ENCODE assay signal across 18 mouse cellular contexts in the genomic region with DNA sequence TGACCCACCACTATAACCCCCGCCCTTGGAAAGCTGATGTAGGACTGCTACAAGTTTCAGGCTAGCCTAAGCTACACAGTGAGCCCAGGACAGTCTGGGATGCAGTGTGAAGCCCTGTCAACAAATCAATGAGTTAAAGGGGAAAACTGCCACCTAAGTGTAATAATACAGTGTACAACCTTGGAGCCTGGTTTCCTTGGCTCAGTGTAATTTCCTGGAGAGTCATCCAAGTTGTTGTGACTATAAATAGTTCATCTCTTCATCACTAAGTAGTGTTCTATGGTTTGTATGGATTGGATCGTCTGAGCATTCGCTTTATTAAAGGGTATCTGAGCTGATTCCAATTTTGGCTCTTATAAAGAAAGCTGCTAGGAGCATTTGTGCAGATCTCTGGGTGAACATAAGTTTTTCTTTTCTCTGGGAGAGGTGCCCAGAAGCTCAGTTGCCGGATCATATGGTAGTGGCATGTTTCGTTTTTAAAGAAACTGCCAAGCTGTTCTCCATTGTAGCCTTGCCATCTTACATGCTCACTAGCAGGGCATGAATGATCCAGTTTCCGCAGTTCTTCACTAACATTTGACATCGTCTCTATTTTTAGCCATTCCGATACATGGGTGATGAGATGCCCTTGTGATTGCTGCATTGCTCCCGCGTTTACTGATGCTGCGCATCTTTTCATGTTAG. TPM values are rescaled to one million over a fixed set of nuclear protein-coding genes. Genes with fewer than 3 reads are reported as not detected.
DNase-seq lines count a peak whose midpoint lies in the region; ATAC-seq and TF ChIP-seq lines count a peak whose summit lies in the region.
"Had no signal": no experiment of that assay in that cellular context is flagged by ENCODE, and none has a peak within 500 bp of the region (broad histone marks: within the 10 kb centered on the region; RNA-seq: fewer than 3 reads in every experiment).

No protein-coding gene starts in this region.

- no peaks in the 10 kb centered on the region for H3K9me3 ChIP-seq in forebrain, embryonic 14.5 days (replicated peaks; ENCODE audit: control insufficient read depth, low read length)
- no peaks in the 10 kb centered on the region for H3K9me3 ChIP-seq in forebrain, embryonic 10.5 days
- H3K9me3 ChIP-seq: intestine, embryonic 15.5 days; midbrain, embryonic 12.5 days; neural tube, embryonic 15.5 days had no signal

- intact Hi-C loops in left cerebral cortex, adult 2 months (cut with DNase I), result loop anchor here (2.0 kb wide), 2 partner anchors 31 to 39 kb away; no protein-coding TSS in a partner anchor
- intact Hi-C loops in left cerebral cortex, postnatal 4 days (cut with DNase I), result no loop called here
- intact Hi-C loops in left cerebral cortex, postnatal 36 days (cut with DNase I), result loop anchor here (2.0 kb wide), 1 partner anchor 31 kb away; no protein-coding TSS in a partner anchor

- WGBS in forebrain, embryonic 14.5 days, result 79% methylated on average over 11 of the region's 11 CpGs
- 93% methylated on average over 11 of the region's 11 CpGs for WGBS in forebrain, embryonic 10.5 days

- no peak overlapping the region for H3K9ac ChIP-seq in forebrain, embryonic 14.5 days (ENCODE audit: low read length)
- H3K9ac ChIP-seq: intestine, embryonic 15.5 days; midbrain, embryonic 12.5 days; neural tube, embryonic 15.5 days had no signal

- no peak overlapping the region for H3K4me3 ChIP-seq in forebrain, embryonic 14.5 days (ENCODE audit: low read depth, low read length)
- H3K4me3 ChIP-seq in forebrain, embryonic 10.5 days, result no peak overlapping the region
- no peak overlapping the region; the same call in 1 of the 2 replicates for H3K4me3 ChIP-seq in left cerebral cortex, adult 2 months
- H3K4me3 ChIP-seq: intestine, embryonic 15.5 days; midbrain, embryonic 12.5 days; neural tube, embryonic 15.5 days had no signal

- H3K4me2 ChIP-seq in forebrain, embryonic 14.5 days (ENCODE audit: low read length), result no peak overlapping the region
- H3K4me2 ChIP-seq: intestine, embryonic 15.5 days; midbrain, embryonic 12.5 days; neural tube, embryonic 15.5 days had no signal

- TF ChIP-seq CTCF in left cerebral cortex, adult 2 months (IDR thresholded peaks at IDR 0.05), result no peak

- H3K27ac ChIP-seq in forebrain, embryonic 14.5 days (ENCODE audit: low read depth, low read length), result no peak overlapping the region
- no peak overlapping the region for H3K27ac ChIP-seq in forebrain, embryonic 10.5 days
- peak overlapping the region; percentile 42 for H3K27ac ChIP-seq in left cerebral cortex, adult 2 months
- H3K27ac ChIP-seq: intestine, embryonic 15.5 days; midbrain, embryonic 12.5 days; neural tube, embryonic 15.5 days had no signal

- H3K27me3 ChIP-seq in forebrain, embryonic 14.5 days (replicated peaks; ENCODE audit: control insufficient read depth, insufficient read depth, low read length), result no peaks in the 10 kb centered on the region
- no peaks in the 10 kb centered on the region for H3K27me3 ChIP-seq in forebrain, embryonic 10.5 days (ENCODE audit: poor library complexity, severe bottlenecking)
- H3K27me3 ChIP-seq: intestine, embryonic 15.5 days; midbrain, embryonic 12.5 days; neural tube, embryonic 15.5 days had no signal

- H3K4me1 ChIP-seq in forebrain, embryonic 14.5 days (ENCODE audit: control insufficient read depth, insufficient read depth, low read length), result no peaks in the 10 kb centered on the region
- peaks cover 7% of the 10 kb centered on the region; the same call in 1 of the 2 replicates for H3K4me1 ChIP-seq in forebrain, embryonic 10.5 days
- H3K4me1 ChIP-seq: intestine, embryonic 15.5 days; midbrain, embryonic 12.5 days had no signal

- peak; percentile 65; the same call in 1 of the 2 replicates for ATAC-seq in forebrain, embryonic 14.5 days
- ATAC-seq: intestine, embryonic 15.5 days had no signal

- no peaks in the 10 kb centered on the region for H3K36me3 ChIP-seq in forebrain, embryonic 14.5 days (ENCODE audit: control insufficient read depth, insufficient read depth, low read length)
- H3K36me3 ChIP-seq in forebrain, embryonic 10.5 days (replicated peaks), result no peaks in the 10 kb centered on the region
- H3K36me3 ChIP-seq: intestine, embryonic 15.5 days; midbrain, embryonic 12.5 days; neural tube, embryonic 15.5 days had no signal

- peak; percentile 81 for DNase-seq in forebrain, embryonic 14.5 days (ENCODE audit: low spot score)
- no peak for DNase-seq in forebrain, embryonic 10.5 days (ENCODE audit: extremely low spot score, low spot score)
- no peak for DNase-seq in left cerebral cortex, adult 2 months (ENCODE audit: extremely low spot score in 1 of 2, low spot score in 2 of 2)
- no peak for DNase-seq in left cerebral cortex, postnatal 4 days
- DNase-seq in brain, embryonic 18.5 days (ENCODE audit: low read depth, low spot score), result peak; percentile 74
- DNase-seq in left cerebral cortex, postnatal 36 days (ENCODE audit: low spot score in 2 of 2), result peak; percentile 39 to 52
- no peak for DNase-seq in B cell, adult 2 months
- no peak for DNase-seq in kidney, postnatal 10 days
- DNase-seq: adrenal gland, adult 8-10 months; cerebellum, adult 11 months; thymus, adult 2 months had no signal

RNA-seq across cellular contexts. Expression of gene BC048562, which starts 5.1 kb away (rescaled TPM):
- not detected in 2 replicates for polyA plus RNA-seq in forebrain, embryonic 14.5 days (2014; fragmentation: Nextera tagmentation; extraction: Ambion mirVana)
- not detected in 2 replicates for polyA plus RNA-seq in forebrain, embryonic 10.5 days (2016; fragmentation: Nextera tagmentation; extraction: Ambion mirVana)
- total RNA-seq in left cerebral cortex, adult 2 months (2021), result not detected
- total RNA-seq in left cerebral cortex, postnatal 4 days (2021), result not detected
- not detected for total RNA-seq in left cerebral cortex, postnatal 36 days (2021)
- total RNA-seq: adrenal gland, adult 8-10 months; hematopoietic stem cell, adult 5-6 weeks; layer of hippocampus, postnatal 10 days had no signal
- polyA plus RNA-seq: C2C12; intestine, embryonic 15.5 days; liver, embryonic 16.5 days; midbrain, embryonic 12.5 days; neural tube, embryonic 15.5 days; thymus, adult 2 months had no signal

RNA-seq across cellular contexts. Expression of gene Ccdc36, which starts 13.1 kb away (rescaled TPM):
- 0.94 and 1.1 TPM in 2 replicates for polyA plus RNA-seq in forebrain, embryonic 14.5 days (2014; fragmentation: Nextera tagmentation; extraction: Ambion mirVana)
- polyA plus RNA-seq in forebrain, embryonic 10.5 days (2016; fragmentation: Nextera tagmentation; extraction: Ambion mirVana), result 0.57 and 0.97 TPM in 2 replicates
- total RNA-seq in left cerebral cortex, adult 2 months (2021), result under 1 TPM; 0.26 to 0.29 TPM
- under 1 TPM in 1 of 2 experiments, not detected in 1; 0.42 TPM for total RNA-seq in left cerebral cortex, postnatal 4 days (2021)
- under 1 TPM; 0.14 to 0.15 TPM for total RNA-seq in left cerebral cortex, postnatal 36 days (2021)
- polyA plus RNA-seq: C2C12 had no signal

RNA-seq across cellular contexts. Expression of gene Ccdc71, which starts 18.9 kb away (rescaled TPM):
- polyA plus RNA-seq in forebrain, embryonic 14.5 days (2014; fragmentation: Nextera tagmentation; extraction: Ambion mirVana), result 45.2 and 49.6 TPM in 2 replicates
- 53.6 and 54.1 TPM in 2 replicates for polyA plus RNA-seq in forebrain, embryonic 10.5 days (2016; fragmentation: Nextera tagmentation; extraction: Ambion mirVana)
- total RNA-seq in left cerebral cortex, adult 2 months (2021), result 10 to 100 TPM; 31.3 to 44.6 TPM
- total RNA-seq in left cerebral cortex, postnatal 4 days (2021), result 10 to 100 TPM; 44.3 to 45.7 TPM
- 10 to 100 TPM; 36.1 to 41.5 TPM for total RNA-seq in left cerebral cortex, postnatal 36 days (2021)

RNA-seq across cellular contexts. Expression of gene Klhdc8b, which starts 20.0 kb away (rescaled TPM):
- 47.9 and 52.6 TPM in 2 replicates for polyA plus RNA-seq in forebrain, embryonic 14.5 days (2014; fragmentation: Nextera tagmentation; extraction: Ambion mirVana)
- polyA plus RNA-seq in forebrain, embryonic 10.5 days (2016; fragmentation: Nextera tagmentation; extraction: Ambion mirVana), result 33.1 and 40.3 TPM in 2 replicates
- 10 to 100 TPM; 30.7 to 32.8 TPM for total RNA-seq in left cerebral cortex, adult 2 months (2021)
- total RNA-seq in left cerebral cortex, postnatal 4 days (2021), result 10 to 100 TPM; 32.7 to 37.9 TPM
- 10 to 100 TPM; 31.1 to 33.9 TPM for total RNA-seq in left cerebral cortex, postnatal 36 days (2021)

RNA-seq across cellular contexts. Expression of gene Lamb2, which starts 38.2 kb away (rescaled TPM):
- polyA plus RNA-seq in forebrain, embryonic 14.5 days (2014; fragmentation: Nextera tagmentation; extraction: Ambion mirVana), result 12.0 and 17.2 TPM in 2 replicates
- 34.8 and 40.8 TPM in 2 replicates for polyA plus RNA-seq in forebrain, embryonic 10.5 days (2016; fragmentation: Nextera tagmentation; extraction: Ambion mirVana)
- 10 to 100 TPM; 28.2 to 29.4 TPM for total RNA-seq in left cerebral cortex, adult 2 months (2021)
- 10 to 100 TPM; 29.2 to 29.9 TPM for total RNA-seq in left cerebral cortex, postnatal 4 days (2021)
- total RNA-seq in left cerebral cortex, postnatal 36 days (2021), result 10 to 100 TPM; 22.8 to 43.1 TPM

Comparison
In these comparisons a context has a peak if more than half of its experiments do, and no peak if none do; other contexts are left out.
1. DNase-seq: peak in forebrain, embryonic 14.5 days (single experiment), brain, embryonic 18.5 days (single experiment) and left cerebral cortex, postnatal 36 days (2 of 2); none in forebrain, embryonic 10.5 days (single experiment), left cerebral cortex, adult 2 months (0 of 2), left cerebral cortex, postnatal 4 days (single experiment), B cell, adult 2 months (0 of 2) and kidney, postnatal 10 days (single experiment).